Mouse (Mus musculus) olfactory bulb, adult 2 months (tissue): ENCODE measurements around the gene Wfs1.

Experiments used
- CTCF ChIP-seq: fragments of 200-500 bp; IDR thresholded peaks from 2 replicates; pipeline ENCODE4 v1.5.1; 2012; ENCODE audit warnings: low read depth, mild to moderate bottlenecking, low read length, moderate library complexity; ENCODE audit not compliant: insufficient read depth
- POLR2A ChIP-seq: fragments of 200-500 bp; IDR thresholded peaks from 2 replicates; pipeline ENCODE4 v1.6.1; 2012; ENCODE audit warnings: mild to moderate bottlenecking, low read depth, low read length, moderate library complexity; ENCODE audit not compliant: insufficient read depth

- TF ChIP-seq CTCF: no peak
- no peak for TF ChIP-seq POLR2A
These were observed 53.2 kb downstream of the Wfs1 start for GRCm38 (mm10) chr5:36935486-36936473.
